Mouse (Mus musculus): ENCODE measurements around the gene Sgo1. TPM values are rescaled to one million over a fixed set of nuclear protein-coding genes. Genes with fewer than 3 reads are reported as not detected.
A peak's percentile ranks its signal among the peaks of the same experiment; 100 is the strongest.
"Not testable (repeated sequence)": the region's sequence is repeated elsewhere in the genome, so short reads cannot be mapped to it uniquely, and the experiment has no call there.

Gene Sgo1
- under 1 TPM; 0.11 to 0.19 (median 0.15) TPM for total RNA-seq (2022)

- DNase-seq (ENCODE audit: low spot score in 2 of 2), result peak; percentile 90 to 92
Measured at GRCm38 (mm10) chr17:53688877-53689802, at the start of gene Sgo1. Sgo1 (minus strand) TSS chr17:53689333.

DNA sequence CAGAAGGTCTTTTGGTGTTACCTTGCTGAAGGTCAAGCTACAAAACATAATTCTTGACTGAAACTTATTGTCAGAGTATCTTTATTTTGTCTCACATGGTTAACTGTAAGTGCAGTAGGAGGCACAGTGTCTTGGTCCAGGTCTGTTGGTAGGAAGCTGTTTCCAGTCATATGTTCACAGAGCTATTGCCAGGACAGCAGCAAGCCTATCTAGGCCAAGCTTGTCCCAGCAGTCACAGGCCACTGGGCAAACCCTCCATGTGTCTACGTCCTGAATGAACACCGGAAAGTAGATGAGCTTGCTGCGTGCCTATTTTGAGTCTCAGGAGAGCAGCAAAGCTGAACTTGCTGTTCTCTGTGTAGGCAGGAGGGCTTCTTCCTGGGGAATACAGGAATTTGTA lies 29.8 kb upstream of the Sgo1 start:
- not testable (repeated sequence) for DNase-seq (ENCODE audit: low spot score in 2 of 2)

- no peak for DNase-seq (ENCODE audit: low spot score in 2 of 2)
Measured at GRCm38 (mm10) chr17:53718474-53718873, 29.3 kb upstream of the Sgo1 start.

DNA sequence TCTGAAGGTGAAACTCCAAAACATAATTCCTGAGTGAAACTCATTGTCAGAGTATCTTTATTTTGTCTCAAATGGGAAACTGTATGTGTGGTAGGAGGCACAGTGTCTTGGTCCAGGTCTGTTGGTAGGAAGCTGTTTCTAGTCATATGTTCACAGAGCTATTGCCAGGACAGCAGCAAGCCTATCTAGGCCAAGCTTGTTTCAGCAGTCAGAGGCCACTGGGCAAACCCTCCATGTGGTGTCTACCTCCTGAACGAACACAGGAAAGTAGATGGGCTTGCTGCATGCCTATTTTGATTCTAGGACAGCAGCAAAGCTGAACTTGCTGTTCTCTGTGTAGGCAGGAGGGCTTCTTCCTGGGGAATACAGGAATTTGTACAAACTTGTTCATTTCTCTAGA lies 26.0 kb upstream of the Sgo1 start:
- DNase-seq (ENCODE audit: low spot score in 2 of 2), result not testable (repeated sequence)

GRCm38 (mm10) chr17:53714453-53714852 lies 25.3 kb upstream of the Sgo1 start:
- no peak for DNase-seq (ENCODE audit: low spot score in 2 of 2)

DNA sequence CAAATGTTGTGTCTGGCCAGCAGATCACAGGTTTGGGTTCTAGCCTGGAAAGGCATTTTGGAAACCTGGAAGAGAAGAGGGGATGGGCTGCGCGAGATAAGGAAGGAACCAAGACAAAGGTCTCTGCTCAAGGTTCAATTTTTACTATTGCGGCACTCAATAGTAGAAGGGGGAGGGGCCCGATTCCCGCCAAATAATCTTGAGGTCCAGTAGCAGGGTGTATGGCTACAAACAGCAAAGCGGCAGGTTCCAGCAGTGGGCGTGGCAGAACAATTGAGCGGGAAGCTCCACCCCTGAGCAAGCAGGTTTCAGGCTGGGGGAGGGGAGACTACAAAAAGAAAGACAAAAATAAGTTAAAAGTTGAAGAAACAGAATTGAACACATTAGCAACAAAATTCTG lies 8.4 kb upstream of the Sgo1 start:
- DNase-seq (ENCODE audit: low spot score in 2 of 2), result not testable (repeated sequence)

DNA sequence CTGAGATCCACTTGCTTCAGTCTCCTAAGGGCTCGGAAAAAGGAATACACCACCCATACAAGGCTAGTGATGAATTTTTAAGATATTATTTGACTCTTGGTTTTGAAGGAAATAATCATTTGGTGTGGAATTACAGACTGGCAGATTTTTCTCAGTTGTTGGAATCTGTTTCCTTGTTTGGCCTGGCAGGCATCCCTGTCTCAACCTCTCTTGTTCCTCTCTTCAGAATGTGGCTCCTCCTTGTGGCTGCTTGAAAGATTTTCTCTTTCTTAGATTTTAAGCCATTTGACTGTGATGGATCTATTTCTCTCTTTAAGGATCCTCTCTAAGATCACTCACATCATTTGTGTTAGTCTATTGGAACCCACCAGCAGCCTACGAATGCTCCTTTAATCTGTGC lies 4.9 kb upstream of the Sgo1 start:
- DNase-seq (ENCODE audit: low spot score in 2 of 2), result no peak

- DNase-seq (ENCODE audit: low spot score in 2 of 2), result no peak
Measured at GRCm38 (mm10) chr17:53689946-53690345, 813 bp upstream of the Sgo1 start.

GRCm38 (mm10) chr17:53688321-53688720 lies 812 bp downstream of the Sgo1 start:
- DNase-seq (ENCODE audit: low spot score in 2 of 2), result no peak

GRCm38 (mm10) chr17:53678716-53679115 lies 10.4 kb downstream of the Sgo1 start:
- peak; percentile 7 to 54 for DNase-seq (ENCODE audit: low spot score in 2 of 2)

DNA sequence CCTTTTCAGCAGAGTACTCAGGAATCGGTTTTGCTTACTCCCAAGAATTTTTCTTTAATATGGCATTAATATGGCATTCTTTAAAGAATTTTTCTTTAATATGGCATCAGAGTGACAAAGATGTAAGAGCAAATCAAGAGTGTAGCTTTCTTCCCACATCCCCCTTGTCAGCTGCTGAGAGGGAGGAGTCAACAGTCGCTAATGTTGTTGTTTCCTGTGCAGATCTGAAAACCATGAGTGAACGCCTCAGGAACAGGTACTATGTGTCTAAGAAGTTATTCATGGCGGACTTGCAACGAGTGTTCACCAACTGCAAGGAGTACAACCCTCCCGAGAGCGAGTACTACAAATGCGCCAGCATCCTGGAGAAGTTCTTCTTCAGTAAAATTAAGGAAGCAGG lies 18.7 kb downstream of the Sgo1 start:
- DNase-seq (ENCODE audit: low spot score in 2 of 2), result no peak

DNA sequence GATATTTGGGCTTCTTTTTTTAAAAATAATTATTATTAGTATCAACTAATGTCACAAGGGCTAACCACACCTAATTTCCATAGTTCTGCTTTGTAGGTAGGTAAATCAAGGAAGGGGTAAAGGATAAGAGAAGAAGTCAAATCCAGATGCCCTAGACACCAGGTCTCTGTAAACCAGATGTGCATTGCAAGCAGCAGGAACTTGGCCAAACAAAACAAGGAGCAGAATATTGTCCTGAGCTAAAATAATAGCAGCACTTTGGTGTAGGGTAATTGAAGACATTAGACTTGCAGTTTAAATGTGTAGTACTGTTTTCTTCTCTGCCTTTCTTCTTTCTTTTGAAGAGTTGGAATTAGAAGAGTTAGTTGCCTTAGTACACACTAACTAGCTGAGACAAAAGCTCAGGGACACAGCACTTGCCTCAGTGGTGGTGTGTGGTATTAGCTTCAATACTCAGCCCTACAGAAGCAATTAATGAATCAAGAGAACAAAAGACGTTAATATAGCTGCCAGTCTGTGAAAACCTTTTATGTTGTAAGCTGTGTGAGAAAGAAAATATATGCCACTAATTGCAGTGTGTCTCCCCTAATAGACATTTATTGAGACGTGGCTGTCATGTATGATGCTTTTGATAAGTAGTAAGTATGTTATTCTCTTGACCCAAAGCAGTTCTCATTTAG lies 24.3 kb downstream of the Sgo1 start:
- no peak for DNase-seq (ENCODE audit: low spot score in 2 of 2)

DNA sequence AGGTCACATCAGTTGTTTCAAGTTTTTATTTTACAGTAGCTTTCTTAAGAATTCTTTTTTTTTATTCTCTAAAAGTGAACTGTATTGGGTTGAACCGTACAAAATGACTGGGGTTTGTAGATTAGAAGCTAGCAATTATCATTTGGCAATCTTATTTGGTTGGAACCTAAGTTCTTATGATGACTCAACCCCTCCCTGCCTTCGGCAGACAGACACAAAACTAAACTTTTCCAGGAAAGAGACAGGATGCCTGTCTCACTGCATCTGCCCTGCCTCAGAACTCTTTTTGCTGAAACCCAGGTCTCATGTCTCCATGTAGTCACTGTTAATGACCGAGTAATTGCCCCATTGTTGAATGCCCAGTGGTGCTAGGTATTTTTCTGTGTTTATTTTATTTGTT lies 24.9 kb downstream of the Sgo1 start:
- DNase-seq (ENCODE audit: low spot score in 2 of 2), result no peak

- DNase-seq (ENCODE audit: low spot score in 2 of 2), result no peak
Measured at GRCm38 (mm10) chr17:53661056-53661840, 27.9 kb downstream of the Sgo1 start.

DNA sequence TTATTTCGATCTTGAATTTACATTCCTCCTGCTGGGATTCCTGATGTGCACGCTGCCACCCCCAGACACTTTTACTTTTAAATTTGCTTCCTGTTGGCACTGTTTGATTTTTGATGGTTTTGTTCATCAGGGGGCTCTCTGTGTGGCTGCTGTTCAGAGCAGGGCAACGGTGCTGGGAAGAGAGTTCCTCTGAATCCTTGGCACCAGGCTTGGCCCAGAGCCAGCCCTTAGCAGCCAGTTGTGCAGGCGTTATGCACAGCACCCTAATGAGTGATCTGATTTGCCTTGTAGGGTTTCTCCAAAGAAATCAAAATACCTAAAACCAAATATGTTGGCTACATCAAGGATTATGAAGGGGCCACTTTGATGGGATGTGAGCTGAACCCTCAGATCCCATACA lies 29.4 kb downstream of the Sgo1 start:
- peak in 1 of 2 experiments; percentile 8 for DNase-seq (ENCODE audit: low spot score in 2 of 2)

- DNase-seq (ENCODE audit: low spot score in 2 of 2), result no peak
Measured at GRCm38 (mm10) chr17:53659230-53659629, 29.9 kb downstream of the Sgo1 start.

DNA sequence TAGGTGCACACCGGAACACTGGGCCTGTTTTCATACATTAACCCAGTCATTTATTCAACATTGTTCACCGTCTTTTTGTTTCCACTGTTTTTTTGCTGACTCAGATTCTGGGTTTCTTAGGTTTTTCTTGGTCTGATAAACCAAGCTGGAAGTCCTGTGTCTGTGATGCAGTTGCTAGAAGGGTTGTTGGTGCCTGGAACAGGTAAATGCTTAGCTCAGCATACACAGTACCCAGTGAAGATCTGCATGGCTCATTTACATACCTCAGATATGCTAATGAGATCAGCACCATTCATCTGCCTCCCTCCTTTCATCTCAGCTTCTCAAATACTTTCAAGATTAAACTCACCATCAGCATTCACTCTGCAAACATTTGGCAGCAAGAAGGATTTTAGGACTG lies 30.5 kb downstream of the Sgo1 start:
- DNase-seq (ENCODE audit: low spot score in 2 of 2), result no peak

DNA sequence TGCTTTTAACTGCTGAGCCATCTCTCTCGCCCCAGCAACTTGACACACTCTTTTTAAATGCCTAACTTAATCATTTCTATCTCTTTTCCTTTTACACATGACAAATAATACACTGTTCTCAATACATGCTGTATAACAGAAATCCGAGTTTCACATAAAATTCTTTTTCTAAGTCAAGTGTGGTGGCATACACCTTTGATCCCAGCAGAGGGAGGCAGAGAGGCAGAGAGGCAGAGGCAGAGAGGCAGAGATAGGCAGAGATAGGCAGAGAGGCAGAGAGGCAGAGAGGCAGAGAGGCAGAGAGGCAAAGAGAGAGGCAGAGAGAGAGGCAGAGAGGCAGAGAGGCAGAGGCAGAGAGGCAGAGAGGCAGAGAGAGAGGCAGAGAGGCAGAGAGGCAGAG lies 31.7 kb downstream of the Sgo1 start:
- not testable (repeated sequence) for DNase-seq (ENCODE audit: low spot score in 2 of 2)

DNA sequence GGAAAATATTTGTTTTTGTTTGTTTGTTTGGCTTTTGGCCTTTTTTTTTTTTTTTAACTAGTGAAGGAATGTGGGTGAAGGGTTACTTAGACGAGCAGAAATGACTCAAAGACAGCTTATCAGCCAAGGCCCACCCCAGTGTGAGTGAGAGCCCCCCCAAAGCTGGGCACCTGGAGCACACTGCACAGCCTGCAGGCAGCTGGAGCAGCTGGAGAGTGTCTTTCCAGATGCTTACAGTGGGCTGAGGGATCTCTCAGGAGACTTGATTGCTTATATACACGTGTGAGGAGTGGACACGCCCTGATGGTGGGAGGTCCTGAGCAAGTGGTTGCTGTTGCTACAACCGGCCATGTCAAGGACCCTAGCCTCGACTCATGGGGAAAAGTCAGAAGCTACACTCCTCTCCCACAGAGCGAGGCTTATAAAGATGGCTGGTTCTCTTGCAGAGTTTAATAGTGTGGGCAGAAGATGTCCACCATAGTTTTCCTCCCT lies 32.7 kb downstream of the Sgo1 start:
- no peak for DNase-seq (ENCODE audit: low spot score in 2 of 2)

DNA sequence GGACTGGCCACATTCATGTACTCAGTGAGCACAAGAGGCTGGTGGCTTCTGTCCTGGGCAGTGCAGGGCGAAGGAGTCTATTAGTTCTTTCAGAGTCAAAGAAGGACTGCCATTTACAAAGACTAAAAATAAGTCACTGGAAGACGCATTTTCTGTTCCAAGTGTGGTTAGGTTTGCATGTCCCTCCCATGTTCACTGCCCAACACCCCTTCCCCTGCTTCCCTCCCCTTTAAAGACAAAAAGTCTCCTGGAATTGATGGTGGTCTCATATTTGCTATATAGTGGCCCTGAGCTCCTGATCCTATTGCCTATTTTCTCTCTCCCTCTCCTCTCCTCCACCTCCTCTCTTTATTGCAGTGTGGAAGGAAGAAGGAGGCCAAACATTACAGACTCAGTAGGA lies 33.2 kb downstream of the Sgo1 start:
- no peak for DNase-seq (ENCODE audit: low spot score in 2 of 2)

DNA sequence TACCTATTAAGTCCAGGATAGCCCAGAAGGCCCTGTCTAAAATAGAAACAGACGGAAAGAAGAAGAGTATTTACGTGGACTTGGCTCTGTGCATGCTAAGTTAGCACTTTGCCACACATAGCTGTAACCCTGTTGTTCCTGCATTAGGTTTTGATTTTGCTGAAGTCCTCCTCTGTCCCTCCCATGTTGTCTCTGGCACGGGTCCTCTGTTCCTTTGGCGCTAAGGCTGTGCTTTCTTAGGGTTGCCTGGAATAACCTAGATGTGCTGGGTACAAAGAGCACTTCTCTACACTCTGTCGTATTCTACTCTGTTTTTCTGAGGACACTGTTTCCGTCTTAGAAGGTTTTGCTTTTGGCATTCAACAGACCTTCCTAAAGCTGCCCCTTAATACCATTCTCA lies 34.1 kb downstream of the Sgo1 start:
- no peak for DNase-seq (ENCODE audit: low spot score in 2 of 2)

- no peak for DNase-seq (ENCODE audit: low spot score in 2 of 2)
Measured at GRCm38 (mm10) chr17:53654596-53654995, 34.5 kb downstream of the Sgo1 start.
